Mouse (Mus musculus): ENCODE results near the gene Tkt.
"Not testable (repeated sequence)": the region's sequence is repeated elsewhere in the genome, so short reads cannot be mapped to it uniquely, and the experiment has no call there.

The Tkt gene

DNA sequence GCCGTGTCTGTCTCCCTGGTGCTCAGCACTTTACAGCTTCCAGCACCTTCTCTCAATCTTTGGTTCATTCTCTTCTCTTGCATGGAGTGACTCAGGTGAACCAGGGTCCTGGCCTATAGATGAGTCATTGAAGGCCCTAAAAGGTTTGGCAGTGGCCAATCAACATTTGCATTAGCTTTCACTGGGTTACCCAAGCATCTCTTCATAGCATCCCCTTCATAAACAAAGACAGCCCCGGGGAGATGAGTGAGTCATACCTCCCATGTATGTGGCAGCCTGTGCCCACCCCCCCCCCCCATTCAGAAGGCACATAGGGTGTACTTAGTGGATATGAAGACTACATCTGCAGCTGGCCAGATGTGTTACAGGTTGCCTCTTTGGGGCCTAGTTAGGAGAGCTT lies 8.5 kb downstream of the Tkt start:
- no peak for DNase-seq

- no peak for DNase-seq
Measured at GRCm38 (mm10) chr14:30557730-30558129, 9.6 kb downstream of the Tkt start.

GRCm38 (mm10) chr14:30559321-30559850 lies 11.2 kb downstream of the Tkt start:
- peak; percentile 56 for DNase-seq

DNA sequence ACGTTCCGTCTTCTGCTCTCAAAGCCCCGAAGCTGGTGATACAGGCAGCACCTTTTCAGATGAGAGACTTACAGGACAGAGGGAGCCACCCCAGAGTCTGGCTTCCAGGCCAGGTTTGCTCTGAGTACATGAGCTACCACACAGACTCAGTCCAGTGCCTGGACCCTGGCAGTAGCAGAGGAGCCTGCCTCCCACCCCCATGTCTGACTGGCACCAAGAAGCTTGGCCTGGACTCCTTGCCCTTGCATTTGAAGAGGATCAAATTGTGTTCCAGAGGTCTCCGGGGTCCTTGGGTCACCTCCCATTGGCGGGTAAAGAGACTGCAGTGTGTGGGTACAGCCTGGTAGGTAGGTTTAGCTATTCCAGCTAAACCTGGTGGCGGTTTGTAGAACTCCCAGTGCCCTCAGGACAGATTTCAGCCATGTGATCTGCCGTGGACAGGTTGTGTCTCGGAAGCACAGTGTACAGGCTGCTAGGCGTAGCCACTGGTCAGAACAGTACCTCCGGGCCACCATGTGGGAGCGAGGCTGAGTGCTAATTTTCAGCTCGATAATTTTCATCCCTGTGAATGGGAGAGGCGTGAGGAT lies 12.7 kb downstream of the Tkt start:
- peak; percentile 57 for DNase-seq

- peak; percentile 93 for DNase-seq
Measured at GRCm38 (mm10) chr14:30561470-30562187, 13.5 kb downstream of the Tkt start.

- DNase-seq: no peak
Measured at GRCm38 (mm10) chr14:30562343-30562742, 14.2 kb downstream of the Tkt start.

- peak; percentile 88 for DNase-seq
Measured at GRCm38 (mm10) chr14:30564451-30564850, 16.3 kb downstream of the Tkt start.

- peak; percentile 48 for DNase-seq
Measured at GRCm38 (mm10) chr14:30566317-30566716, 18.2 kb downstream of the Tkt start.

DNA sequence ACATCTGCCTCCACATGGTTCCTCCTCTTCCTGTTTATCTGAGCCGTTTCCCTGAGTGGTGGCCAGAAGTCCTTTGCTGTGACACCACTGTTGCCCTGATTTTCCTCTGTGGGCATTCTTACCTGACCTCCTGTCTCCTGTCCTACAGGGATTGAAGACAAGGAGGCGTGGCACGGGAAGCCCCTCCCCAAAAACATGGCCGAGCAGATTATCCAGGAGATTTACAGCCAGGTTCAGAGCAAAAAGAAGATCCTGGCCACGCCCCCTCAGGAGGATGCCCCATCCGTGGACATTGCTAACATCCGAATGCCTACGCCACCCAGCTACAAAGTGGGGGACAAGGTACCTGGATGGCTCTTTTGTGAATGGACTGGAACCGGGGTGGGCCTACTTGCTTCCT lies 19.9 kb downstream of the Tkt start:
- no peak for DNase-seq

DNA sequence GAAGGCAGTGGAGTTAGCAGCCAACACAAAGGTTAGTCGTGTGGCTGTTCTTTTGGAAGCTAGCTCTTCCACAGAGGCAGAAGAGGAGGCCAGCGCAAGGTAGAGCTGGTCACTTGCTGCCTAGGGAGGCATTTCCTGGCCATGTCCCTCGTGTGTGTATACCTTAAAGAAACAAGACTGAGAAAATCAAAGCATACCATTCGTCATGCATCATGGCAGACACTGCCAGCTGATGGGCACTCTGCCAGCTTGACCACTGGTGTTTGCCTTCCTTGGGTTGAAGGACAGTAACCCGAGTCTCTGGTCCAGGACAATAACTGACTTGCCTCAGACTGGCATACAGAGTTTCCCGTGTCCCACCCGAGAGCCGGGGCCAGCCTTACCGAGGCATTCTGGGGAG lies 22.1 kb downstream of the Tkt start:
- DNase-seq: no peak

- no peak for DNase-seq
Measured at GRCm38 (mm10) chr14:30572253-30572652, 24.1 kb downstream of the Tkt start.

GRCm38 (mm10) chr14:30573235-30573634 lies 25.1 kb downstream of the Tkt start:
- DNase-seq: no peak

DNA sequence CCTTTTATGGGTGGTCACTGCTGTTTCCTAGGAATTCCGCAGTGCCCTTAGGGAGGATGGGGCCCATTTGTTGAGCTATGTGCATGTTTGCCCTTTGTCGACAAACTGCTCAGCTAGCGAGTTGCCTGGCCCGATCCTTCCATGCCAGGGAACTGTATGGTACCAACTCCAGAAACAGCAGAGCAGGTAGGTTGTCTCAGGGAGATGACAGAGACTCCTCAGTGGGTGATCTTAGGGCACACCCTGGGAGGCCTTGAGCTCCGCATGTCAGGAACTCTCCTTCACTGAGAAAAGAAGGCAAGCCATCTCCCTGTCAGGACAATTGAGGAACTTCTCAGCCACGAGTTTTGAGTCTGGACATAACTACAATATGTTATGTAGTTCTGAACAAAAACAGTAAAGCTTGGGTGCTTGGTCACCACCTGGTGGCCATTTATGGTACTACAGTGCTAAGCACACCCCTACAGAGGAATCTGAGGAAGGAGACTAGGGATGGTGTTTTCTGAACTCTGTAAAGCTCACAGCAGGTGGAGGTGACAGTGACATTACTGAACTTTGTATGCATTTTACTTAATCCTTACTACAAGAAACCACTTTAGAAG lies 25.9 kb downstream of the Tkt start:
- DNase-seq: peak; percentile 87

DNA sequence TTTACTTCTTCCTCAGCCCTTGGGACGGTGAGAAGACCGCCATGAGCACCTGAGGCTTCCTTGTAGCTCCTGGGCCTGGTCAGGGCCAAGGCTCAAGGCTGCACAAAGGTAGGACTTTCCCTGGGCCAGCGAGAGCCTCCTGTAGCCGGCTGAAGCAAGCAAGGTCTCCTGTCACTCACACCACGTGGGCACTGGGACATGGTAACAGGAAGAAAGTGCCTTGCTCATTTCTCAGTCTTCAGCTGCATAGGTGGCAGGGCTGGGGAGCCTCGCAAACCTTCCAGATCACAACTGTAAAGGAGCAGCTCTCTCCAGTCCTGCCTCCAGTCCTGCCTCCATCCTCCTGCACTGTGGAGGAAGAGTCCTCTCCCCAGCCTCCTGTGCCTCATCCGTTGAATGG lies 27.6 kb downstream of the Tkt start:
- no peak for DNase-seq

DNA sequence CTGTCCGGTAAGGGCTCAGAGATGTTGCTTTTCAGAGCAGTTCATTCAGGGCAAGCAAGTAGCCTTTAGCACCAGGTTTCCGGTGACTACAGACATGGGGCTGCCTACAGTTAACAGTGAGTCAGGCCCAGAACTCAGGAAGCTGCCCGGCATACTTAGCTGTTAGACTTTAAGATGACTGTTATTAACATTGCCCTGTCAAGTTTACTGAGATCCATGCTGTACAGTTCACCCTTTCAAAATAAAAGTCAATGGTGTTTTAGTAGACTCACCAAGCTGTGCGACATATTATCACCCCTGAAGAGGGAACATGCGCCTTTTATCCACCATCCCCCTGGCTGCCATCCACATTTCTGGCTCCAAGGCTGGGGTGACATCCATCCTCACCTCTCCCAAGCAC lies 28.1 kb downstream of the Tkt start:
- no peak for DNase-seq

- not testable (repeated sequence) for DNase-seq
Measured at GRCm38 (mm10) chr14:30577303-30578062, 29.3 kb downstream of the Tkt start.

DNA sequence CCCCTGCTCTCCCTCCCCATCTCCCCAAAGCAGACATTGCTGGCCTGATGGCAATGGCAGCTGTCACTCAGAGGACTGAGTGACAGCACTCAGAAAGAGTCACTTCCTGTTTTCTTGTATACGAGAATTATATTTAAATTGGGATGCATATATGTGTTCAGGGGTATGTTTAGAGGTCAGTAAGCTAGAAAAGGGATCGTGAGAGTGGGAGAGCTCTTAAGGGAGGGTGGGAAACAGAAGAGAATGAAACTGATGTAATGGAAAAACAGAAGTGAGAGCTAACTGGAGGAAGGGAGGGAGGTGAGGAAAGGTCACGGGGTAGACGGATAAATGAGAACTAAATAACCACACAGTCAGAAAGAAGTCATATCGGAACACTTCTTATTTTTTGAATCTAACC lies 31.0 kb downstream of the Tkt start:
- no peak for DNase-seq

DNA sequence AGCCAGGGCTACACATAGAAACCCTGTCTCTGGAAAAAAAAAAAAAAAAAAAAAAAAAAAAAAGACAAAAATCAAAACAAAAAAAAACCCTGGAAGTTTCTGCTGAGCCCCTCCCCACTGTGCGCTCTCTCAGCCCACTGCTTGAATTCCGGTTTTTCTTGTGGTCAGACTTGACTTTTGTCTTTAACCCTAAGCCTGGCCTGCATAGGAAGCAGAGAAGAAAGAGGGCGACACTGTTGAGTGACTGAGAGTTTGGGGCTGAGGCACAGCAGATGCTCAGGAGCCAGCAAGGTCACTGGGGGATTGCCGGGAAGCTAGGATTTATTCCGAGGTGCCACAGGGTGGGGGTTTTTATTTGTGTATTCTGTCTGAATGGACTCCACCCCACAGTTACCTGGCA lies 31.7 kb downstream of the Tkt start:
- no peak for DNase-seq

DNA sequence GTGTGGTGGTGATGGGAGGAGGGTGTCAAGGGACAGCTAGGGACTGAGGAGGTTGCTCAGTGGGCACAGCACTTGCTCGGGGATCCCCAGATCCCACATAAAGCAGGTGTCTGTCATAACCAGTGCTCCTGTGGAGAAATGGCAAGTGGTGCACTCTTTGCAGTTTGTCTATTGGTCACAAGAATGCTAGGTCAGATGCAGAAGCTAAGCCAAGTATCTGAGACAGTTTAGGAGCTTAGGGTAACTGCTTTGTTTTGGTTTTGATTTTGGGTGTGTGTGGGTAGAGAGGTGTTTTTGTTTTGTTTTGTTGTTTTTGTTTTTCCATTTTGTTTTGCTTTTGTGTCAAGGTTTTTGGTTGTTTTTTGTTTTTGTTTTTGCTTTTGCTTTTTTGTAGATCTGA lies 33.1 kb downstream of the Tkt start:
- no peak for DNase-seq

- DNase-seq: no peak
Measured at GRCm38 (mm10) chr14:30584077-30584476, 35.9 kb downstream of the Tkt start.

DNA sequence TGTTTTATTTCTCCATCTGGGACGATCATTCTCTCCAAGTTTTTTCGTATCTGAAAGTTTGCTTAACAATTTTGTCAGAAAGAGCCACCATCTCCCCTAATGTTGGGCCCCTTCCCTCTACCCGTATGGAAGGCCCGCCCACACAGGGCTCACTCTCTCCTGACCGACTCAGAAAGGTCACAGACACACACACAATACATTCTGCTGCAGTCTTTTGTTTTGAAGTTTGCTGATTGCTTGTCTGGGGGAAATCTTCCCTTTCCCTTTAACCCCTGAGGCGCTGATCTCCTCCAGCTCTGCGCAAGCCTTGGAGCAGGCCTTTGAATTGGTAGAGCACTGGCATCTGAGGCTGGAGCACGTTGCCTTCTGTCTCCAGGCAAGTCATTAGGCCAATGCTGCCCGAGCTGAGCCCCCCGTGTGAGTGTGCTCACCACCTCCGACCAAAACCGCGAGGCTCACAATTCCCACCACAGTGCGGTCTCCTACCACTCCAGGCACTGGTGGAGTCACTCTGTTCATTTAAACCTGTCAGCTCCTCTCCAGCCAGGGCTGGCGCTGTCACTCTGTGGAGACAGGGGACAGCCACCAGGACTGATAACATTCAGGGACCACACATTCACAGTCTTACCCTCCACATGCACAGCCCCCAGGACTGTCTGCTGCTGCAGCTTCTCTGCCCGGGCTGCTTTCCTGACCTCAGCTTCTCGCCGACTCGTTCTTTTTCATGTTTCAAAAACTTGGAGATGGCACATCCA lies 36.5 kb downstream of the Tkt start:
- no peak for DNase-seq

DNA sequence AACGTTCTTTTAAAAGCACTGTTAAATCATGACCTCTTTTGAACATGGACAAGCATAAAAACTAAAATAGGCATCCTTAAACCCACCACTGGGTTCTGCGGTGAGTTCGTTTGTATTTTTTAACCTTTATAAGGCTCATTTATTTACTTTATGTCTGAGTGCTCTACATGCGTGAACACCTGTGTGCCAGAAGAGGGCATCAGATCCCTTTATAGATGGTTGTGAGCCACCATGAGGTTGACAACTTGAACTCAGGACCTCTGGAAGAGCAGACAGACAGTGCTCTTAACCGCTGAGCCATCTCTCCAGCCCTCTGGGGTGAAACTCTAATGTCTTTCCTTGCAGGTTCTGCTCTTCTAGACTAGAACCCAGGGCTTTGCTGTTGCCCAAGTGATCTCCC lies 37.2 kb downstream of the Tkt start:
- no peak for DNase-seq
